Mouse (Mus musculus): ENCODE results near the gene Pdgfc. TPM values are rescaled to one million over a fixed set of nuclear protein-coding genes. Genes with fewer than 3 reads are reported as not detected.

Gene Pdgfc
- polyA plus RNA-seq, 1 experiment from 2014 or later = 17.3 TPM

GRCm38 (mm10) chr3:81057719-81058118 is 21.5 kb downstream of the Pdgfc start:
- H3K9ac ChIP-seq (ENCODE audit: low read depth, low read length) = no peak overlapping the region
- H3K4me2 ChIP-seq (replicated peaks; ENCODE audit: low read depth, low read length) = no peak overlapping the region
- no peaks in the 10 kb centered on the region for H3K36me3 ChIP-seq (ENCODE audit: control insufficient read depth, insufficient read depth, low read length)
- no peak overlapping the region for H3K4me3 ChIP-seq (ENCODE audit: low read depth, low read length)
- DNase-seq (ENCODE audit: low spot score) = no peak
- H3K9me3 ChIP-seq (ENCODE audit: control insufficient read depth, low read length) = no peaks in the 10 kb centered on the region
- no peaks in the 10 kb centered on the region for H3K27me3 ChIP-seq (ENCODE audit: control insufficient read depth, insufficient read depth, low read length)
- ATAC-seq (ENCODE audit: low FRiP score) = no peak
- H3K27ac ChIP-seq (ENCODE audit: low read depth, low read length) = no peak overlapping the region
- WGBS = 90% methylated on average over 1 of the region's 1 CpGs
- H3K4me1 ChIP-seq (replicated peaks; ENCODE audit: control insufficient read depth, insufficient read depth, low read length) = no peaks in the 10 kb centered on the region; the same call in 1 of the 2 replicates

GRCm38 (mm10) chr3:81058527-81059031 is 22.4 kb downstream of the Pdgfc start:
- H3K4me3 ChIP-seq (ENCODE audit: low read depth, low read length) = no peak overlapping the region
- DNase-seq (ENCODE audit: low spot score) = no peak
- H3K36me3 ChIP-seq (ENCODE audit: control insufficient read depth, insufficient read depth, low read length) = no peaks in the 10 kb centered on the region
- H3K27me3 ChIP-seq (ENCODE audit: control insufficient read depth, insufficient read depth, low read length) = no peaks in the 10 kb centered on the region
- no peak overlapping the region for H3K9ac ChIP-seq (ENCODE audit: low read depth, low read length)
- no peak overlapping the region for H3K4me2 ChIP-seq (replicated peaks; ENCODE audit: low read depth, low read length)
- ATAC-seq (ENCODE audit: low FRiP score) = peak; percentile 71; the same call in 1 of the 2 replicates
- no peaks in the 10 kb centered on the region for H3K9me3 ChIP-seq (ENCODE audit: control insufficient read depth, low read length)
- no peaks in the 10 kb centered on the region; the same call in 1 of the 2 replicates for H3K4me1 ChIP-seq (replicated peaks; ENCODE audit: control insufficient read depth, insufficient read depth, low read length)
- 37% methylated on average over 4 of the region's 4 CpGs for WGBS
- H3K27ac ChIP-seq (ENCODE audit: low read depth, low read length) = no peak overlapping the region

GRCm38 (mm10) chr3:81068550-81068949 is 32.3 kb downstream of the Pdgfc start:
- WGBS = 46% methylated on average over 2 of the region's 2 CpGs
- no peak overlapping the region for H3K4me2 ChIP-seq (replicated peaks; ENCODE audit: low read depth, low read length)
- H3K4me3 ChIP-seq (ENCODE audit: low read depth, low read length) = no peak overlapping the region
- H3K27ac ChIP-seq (ENCODE audit: low read depth, low read length) = no peak overlapping the region
- H3K4me1 ChIP-seq (replicated peaks; ENCODE audit: control insufficient read depth, insufficient read depth, low read length) = no peaks in the 10 kb centered on the region
- H3K9ac ChIP-seq (ENCODE audit: low read depth, low read length) = no peak overlapping the region
- H3K36me3 ChIP-seq (ENCODE audit: control insufficient read depth, insufficient read depth, low read length) = no peaks in the 10 kb centered on the region
- ATAC-seq (ENCODE audit: low FRiP score) (no peak), DNase-seq (ENCODE audit: low spot score) (no peak)
- H3K27me3 ChIP-seq (ENCODE audit: control insufficient read depth, insufficient read depth, low read length) = no peaks in the 10 kb centered on the region
- H3K9me3 ChIP-seq (ENCODE audit: control insufficient read depth, low read length) = no peaks in the 10 kb centered on the region

- DNase-seq (ENCODE audit: low spot score) (no peak), ATAC-seq (ENCODE audit: low FRiP score) (no peak)
- 91% methylated on average over 1 of the region's 1 CpGs for WGBS
- Histone ChIP-seq H3K4me1 (replicated peaks; ENCODE audit: control insufficient read depth, insufficient read depth, low read length) (no peaks in the 10 kb centered on the region), H3K27ac (ENCODE audit: low read depth, low read length) (no peak overlapping the region), H3K27me3 (ENCODE audit: control insufficient read depth, insufficient read depth, low read length) (no peaks in the 10 kb centered on the region), H3K4me2 (replicated peaks; ENCODE audit: low read depth, low read length) (no peak overlapping the region), H3K9me3 (ENCODE audit: control insufficient read depth, low read length) (no peaks in the 10 kb centered on the region), H3K9ac (ENCODE audit: low read depth, low read length) (no peak overlapping the region), H3K36me3 (ENCODE audit: control insufficient read depth, insufficient read depth, low read length) (no peaks in the 10 kb centered on the region), H3K4me3 (ENCODE audit: low read depth, low read length) (no peak overlapping the region)
Measured at GRCm38 (mm10) chr3:81101136-81101535, 64.9 kb downstream of the Pdgfc start.

GRCm38 (mm10) chr3:81102158-81102876 is 66.1 kb downstream of the Pdgfc start:
- peak; percentile 92 for ATAC-seq (ENCODE audit: low FRiP score)

GRCm38 (mm10) chr3:81102877-81103420 is 66.7 kb downstream of the Pdgfc start:
- WGBS = 77% methylated on average over 5 of the region's 5 CpGs
- Histone ChIP-seq H3K9me3 (ENCODE audit: control insufficient read depth, low read length) (no peaks in the 10 kb centered on the region), H3K4me1 (replicated peaks; ENCODE audit: control insufficient read depth, insufficient read depth, low read length) (no peaks in the 10 kb centered on the region), H3K27ac (ENCODE audit: low read depth, low read length) (no peak overlapping the region), H3K9ac (ENCODE audit: low read depth, low read length) (no peak overlapping the region), H3K4me3 (ENCODE audit: low read depth, low read length) (no peak overlapping the region), H3K36me3 (ENCODE audit: control insufficient read depth, insufficient read depth, low read length) (no peaks in the 10 kb centered on the region), H3K27me3 (ENCODE audit: control insufficient read depth, insufficient read depth, low read length) (no peaks in the 10 kb centered on the region), H3K4me2 (replicated peaks; ENCODE audit: low read depth, low read length) (no peak overlapping the region)
- DNase-seq (ENCODE audit: low spot score) (no peak), ATAC-seq (ENCODE audit: low FRiP score) (no peak)

More at GRCm38 (mm10) chr3:81102158-81102876, 66.1 kb downstream of the Pdgfc start:
- no peak overlapping the region for H3K4me2 ChIP-seq (replicated peaks; ENCODE audit: low read depth, low read length)
- H3K9me3 ChIP-seq (ENCODE audit: control insufficient read depth, low read length) = no peaks in the 10 kb centered on the region
- H3K27ac ChIP-seq (ENCODE audit: low read depth, low read length) = no peak overlapping the region
- no peak overlapping the region for H3K9ac ChIP-seq (ENCODE audit: low read depth, low read length)
- DNase-seq (ENCODE audit: low spot score) = peak; percentile 50
- H3K36me3 ChIP-seq (ENCODE audit: control insufficient read depth, insufficient read depth, low read length) = no peaks in the 10 kb centered on the region
- no peak overlapping the region for H3K4me3 ChIP-seq (ENCODE audit: low read depth, low read length)
- 33% methylated on average over 3 of the region's 3 CpGs for WGBS
- H3K27me3 ChIP-seq (ENCODE audit: control insufficient read depth, insufficient read depth, low read length) = no peaks in the 10 kb centered on the region
- H3K4me1 ChIP-seq (replicated peaks; ENCODE audit: control insufficient read depth, insufficient read depth, low read length) = no peaks in the 10 kb centered on the region

- ATAC-seq (ENCODE audit: low FRiP score) = no peak
- WGBS = 84% methylated on average over 1 of the region's 1 CpGs
Measured at GRCm38 (mm10) chr3:81107515-81107914, 71.3 kb downstream of the Pdgfc start.

GRCm38 (mm10) chr3:81110968-81111367 is 74.8 kb downstream of the Pdgfc start:
- Histone ChIP-seq H3K27me3 (ENCODE audit: control insufficient read depth, insufficient read depth, low read length) (no peaks in the 10 kb centered on the region), H3K4me1 (replicated peaks; ENCODE audit: control insufficient read depth, insufficient read depth, low read length) (no peaks in the 10 kb centered on the region), H3K9me3 (ENCODE audit: control insufficient read depth, low read length) (no peaks in the 10 kb centered on the region), H3K36me3 (ENCODE audit: control insufficient read depth, insufficient read depth, low read length) (no peaks in the 10 kb centered on the region), H3K4me3 (ENCODE audit: low read depth, low read length) (no peak overlapping the region), H3K9ac (ENCODE audit: low read depth, low read length) (no peak overlapping the region), H3K27ac (ENCODE audit: low read depth, low read length) (no peak overlapping the region), H3K4me2 (replicated peaks; ENCODE audit: low read depth, low read length) (no peak overlapping the region)
- DNase-seq (ENCODE audit: low spot score) (no peak), ATAC-seq (ENCODE audit: low FRiP score) (no peak)
- 78% methylated on average over 1 of the region's 1 CpGs for WGBS

More at GRCm38 (mm10) chr3:81107515-81107914, 71.3 kb downstream of the Pdgfc start:
- no peak overlapping the region for H3K27ac ChIP-seq (ENCODE audit: low read depth, low read length)
- H3K27me3 ChIP-seq (ENCODE audit: control insufficient read depth, insufficient read depth, low read length) = no peaks in the 10 kb centered on the region
- no peak overlapping the region for H3K4me3 ChIP-seq (ENCODE audit: low read depth, low read length)
- no peaks in the 10 kb centered on the region for H3K4me1 ChIP-seq (replicated peaks; ENCODE audit: control insufficient read depth, insufficient read depth, low read length)
- no peak overlapping the region for H3K4me2 ChIP-seq (replicated peaks; ENCODE audit: low read depth, low read length)
- no peaks in the 10 kb centered on the region for H3K9me3 ChIP-seq (ENCODE audit: control insufficient read depth, low read length)
- H3K9ac ChIP-seq (ENCODE audit: low read depth, low read length) = no peak overlapping the region
- H3K36me3 ChIP-seq (ENCODE audit: control insufficient read depth, insufficient read depth, low read length) = no peaks in the 10 kb centered on the region
- no peak for DNase-seq (ENCODE audit: low spot score)

- 97% methylated on average over 3 of the region's 3 CpGs for WGBS
- H3K4me1 ChIP-seq (replicated peaks; ENCODE audit: control insufficient read depth, insufficient read depth, low read length) = no peaks in the 10 kb centered on the region
- H3K36me3 ChIP-seq (ENCODE audit: control insufficient read depth, insufficient read depth, low read length) = no peaks in the 10 kb centered on the region
- DNase-seq (ENCODE audit: low spot score) (no peak), ATAC-seq (ENCODE audit: low FRiP score) (no peak)
- H3K4me3 ChIP-seq (ENCODE audit: low read depth, low read length) = no peak overlapping the region
- no peak overlapping the region for H3K27ac ChIP-seq (ENCODE audit: low read depth, low read length)
- no peak overlapping the region for H3K9ac ChIP-seq (ENCODE audit: low read depth, low read length)
- H3K9me3 ChIP-seq (ENCODE audit: control insufficient read depth, low read length) = no peaks in the 10 kb centered on the region
- no peaks in the 10 kb centered on the region for H3K27me3 ChIP-seq (ENCODE audit: control insufficient read depth, insufficient read depth, low read length)
- no peak overlapping the region for H3K4me2 ChIP-seq (replicated peaks; ENCODE audit: low read depth, low read length)
Measured at GRCm38 (mm10) chr3:81112892-81113291, 76.7 kb downstream of the Pdgfc start.
